Mouse (Mus musculus) limb, embryonic 14.5 days (tissue): ENCODE data around the gene Trabd. TPM values are rescaled to one million over a fixed set of nuclear protein-coding genes. Genes with fewer than 3 reads are reported as not detected.

Experiments
- ATAC-seq: fragments of 200-750 bp; cut with Nextera tagmentation; 2 replicates; pipeline ENCODE4 v1.8.0; 2017; ENCODE audit warnings: low read depth, moderate number of reproducible peaks, moderate TSS enrichment; ENCODE audit not compliant: low FRiP score
- DNase-seq: peaks from one replicate; pipeline ENCODE4 v3.0.0-alpha.2; 2015; ENCODE audit warnings: low spot score
- H3K27ac ChIP-seq: fragments of 300-500 bp; sonication (generic); replicated peaks from 2 replicates; pipeline ENCODE4 v1.5.1; 2014; ENCODE audit warnings: low read depth, mild to moderate bottlenecking, low read length, moderate library complexity, mixed read lengths
- H3K27me3 ChIP-seq: fragments of 300-500 bp; sonication (generic); 2 replicates; pipeline ENCODE4 v1.6.1; 2014; ENCODE audit warnings: low read length, mixed read lengths; ENCODE audit not compliant: control insufficient read depth, insufficient read depth
- H3K36me3 ChIP-seq: fragments of 300-500 bp; sonication (generic); 2 replicates; pipeline ENCODE4 v1.6.1; 2014; ENCODE audit warnings: mild to moderate bottlenecking, low read length, moderate library complexity, mixed read lengths; ENCODE audit not compliant: control insufficient read depth, insufficient read depth
- H3K4me1 ChIP-seq: fragments of 300-500 bp; sonication (generic); 2 replicates; pipeline ENCODE4 v1.6.1; 2014; ENCODE audit warnings: antibody characterized with exemption, low read length, mixed read lengths; ENCODE audit not compliant: control insufficient read depth, insufficient read depth
- H3K4me2 ChIP-seq: fragments of 300-500 bp; sonication (generic); replicated peaks from 2 replicates; pipeline ENCODE4 v1.6.1; 2014; ENCODE audit warnings: low read depth, mild to moderate bottlenecking, low read length, moderate library complexity; ENCODE audit not compliant: severe bottlenecking
- H3K4me3 ChIP-seq: fragments of 300-500 bp; sonication (generic); replicated peaks from 2 replicates; pipeline ENCODE4 v1.5.1; 2014; ENCODE audit warnings: low read length
- H3K9ac ChIP-seq: fragments of 300-500 bp; sonication (generic); 2 replicates; pipeline ENCODE4 v1.6.1; 2014; ENCODE audit warnings: mild to moderate bottlenecking, low read depth, low read length, moderate library complexity; ENCODE audit not compliant: severe bottlenecking
- H3K9me3 ChIP-seq: fragments of 300-500 bp; sonication (generic); 2 replicates; pipeline ENCODE4 v1.6.1; 2016; ENCODE audit warnings: low read length; ENCODE audit not compliant: control insufficient read depth
- POLR2A ChIP-seq: fragments of 200-500 bp; IDR thresholded peaks from 2 replicates; pipeline ENCODE4 v1.8.0; 2012; ENCODE audit warnings: inconsistent platforms, mild to moderate bottlenecking, moderate library complexity, borderline replicate concordance; ENCODE audit not compliant: insufficient read depth, insufficient read length; ENCODE audit errors: extremely low read depth
- WGBS: fragments of 180-500 bp; shearing (Covaris S2); extraction: QIAGEN DNeasy Blood & Tissue Kit; methylation state at CpG from one replicate; pipeline ENCODE4 v1.1.7; 2014; 5-methylcytosine and 5-hydroxymethylcytosine counted together
- polyA plus RNA-seq, 2 experiments: library from polyadenylated mRNA; depleted of rRNA in 1 of 2; stranded (reverse) in 1 of 2; unstranded in 1 of 2; fragments of >200 nt; fragmentation: Nextera tagmentation in 1 of 2; extraction: Ambion mirVana in 1 of 2; gene quantifications; 2 replicates each; pipeline versions ENCODE4 v1.2.1 to v1.2.3; 2012 to 2014

Gene Trabd
- polyA plus RNA-seq, 2 experiments = 43.5 to 47.8 TPM

DNA sequence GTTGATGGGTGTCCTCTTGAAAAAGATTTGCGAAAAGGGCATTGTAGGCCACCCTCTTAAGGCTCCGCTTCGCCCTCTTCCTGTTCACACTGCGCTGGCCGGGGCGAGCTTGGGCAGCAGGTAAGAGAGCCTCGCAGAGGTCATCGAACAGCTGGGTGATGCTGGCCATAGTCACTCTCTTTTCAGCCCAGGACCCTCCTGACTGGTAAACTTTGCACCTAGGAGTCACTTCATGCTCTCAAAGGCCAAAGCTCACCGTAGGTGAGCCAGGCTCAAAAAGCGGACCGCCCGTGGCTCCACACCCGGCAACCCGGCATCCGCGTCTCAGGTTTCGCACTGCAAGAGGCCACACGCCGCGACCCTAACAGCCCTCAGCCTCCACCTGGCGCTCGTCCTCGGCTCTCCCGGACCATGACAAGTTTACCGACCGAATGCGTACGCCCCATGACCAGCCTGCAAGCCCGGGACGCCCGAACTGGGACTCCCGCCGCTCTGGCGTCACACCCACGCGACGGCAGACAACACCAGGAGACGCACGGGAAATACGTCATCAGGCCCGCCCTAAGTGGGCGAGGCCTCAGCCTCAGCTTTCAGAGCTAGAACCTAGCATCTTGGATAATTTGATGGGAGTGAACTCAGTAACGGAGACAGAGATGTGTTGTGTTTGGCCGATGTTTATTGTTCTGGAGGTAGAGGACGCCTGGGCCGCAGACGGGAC lies 47.9 kb downstream of the Trabd start, which contains the start of gene Tubgcp6:
Tubgcp6 (minus strand) TSS at position 464 of the 718 bp plus-strand sequence.
- DNase-seq = peak; percentile 94
- H3K27ac ChIP-seq = peak within 1 kb of the TSS; percentile 56
- peak; percentile 93 for ATAC-seq
- peak within 1 kb of the TSS; percentile 85 for H3K9ac ChIP-seq
- under 1% methylated on average over 47 of the region's 47 CpGs for WGBS
- no peaks in the 10 kb centered on the region for H3K9me3 ChIP-seq
- H3K4me2 ChIP-seq = peak within 1 kb of the TSS; percentile 81
- peaks cover 20% of the 10 kb centered on the region for H3K36me3 ChIP-seq
- peaks cover 28% of the 10 kb centered on the region for H3K4me1 ChIP-seq
- H3K27me3 ChIP-seq = no peaks in the 10 kb centered on the region
- H3K4me3 ChIP-seq = peak within 1 kb of the TSS; percentile 83
- TF ChIP-seq POLR2A = peak; percentile 74; the same call in 1 of the 2 replicates

DNA sequence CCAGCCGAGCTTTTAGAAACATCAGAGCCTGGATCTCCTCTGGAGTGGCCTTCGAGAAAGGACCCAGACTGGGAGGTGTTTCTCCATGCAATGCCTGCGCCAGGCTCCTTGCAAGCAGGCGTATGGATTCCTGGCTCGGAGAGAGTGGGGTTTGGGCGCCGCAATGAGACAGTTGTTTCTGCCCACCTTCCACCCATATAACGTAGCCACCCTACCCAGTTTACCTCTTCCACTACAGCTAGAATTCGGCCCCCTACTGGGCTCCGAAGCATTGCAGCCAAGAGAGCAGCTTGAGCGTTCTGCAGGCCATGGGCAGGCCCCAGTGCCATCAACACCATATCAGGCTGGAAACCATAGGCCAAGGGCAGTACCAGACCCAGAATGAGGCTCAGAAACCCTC lies 48.7 kb downstream of the Trabd start:
- Histone ChIP-seq H3K9me3 (no peaks in the 10 kb centered on the region), H3K4me1 (peaks cover 31% of the 10 kb centered on the region), H3K27me3 (no peaks in the 10 kb centered on the region), H3K27ac (peak overlapping the region; percentile 56), H3K4me2 (peak overlapping the region; percentile 81), H3K9ac (peak overlapping the region; percentile 85), H3K4me3 (peak overlapping the region; percentile 83), H3K36me3 (peaks cover 12% of the 10 kb centered on the region; the same call in 1 of the 2 replicates)
- ATAC-seq (no peak), DNase-seq (no peak)
- WGBS = 31% methylated on average over 11 of the region's 11 CpGs
- TF ChIP-seq POLR2A = no peak

DNA sequence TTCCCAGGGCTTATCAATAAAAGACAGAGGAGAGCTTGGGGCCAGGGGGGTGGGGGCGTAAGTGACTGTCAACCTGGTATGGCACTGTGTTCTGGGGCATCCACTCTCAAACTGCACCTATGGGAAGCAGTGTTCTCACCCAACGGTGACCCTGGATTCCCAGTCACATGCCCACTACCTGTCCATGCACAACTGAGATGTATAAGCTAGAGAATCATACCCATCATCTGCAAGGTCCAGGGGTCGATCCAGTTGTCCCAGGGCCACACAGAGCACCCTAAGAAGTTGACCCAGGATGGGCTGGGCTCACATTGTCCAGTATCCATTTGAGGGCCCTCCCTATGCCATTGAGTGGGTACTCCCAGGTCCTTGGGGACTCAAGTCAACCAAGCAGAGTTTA lies 49.4 kb downstream of the Trabd start:
- peaks cover 12% of the 10 kb centered on the region; the same call in 1 of the 2 replicates for H3K36me3 ChIP-seq
- WGBS = 86% methylated on average over 3 of the region's 3 CpGs
- H3K9ac ChIP-seq = no peak overlapping the region

DNA sequence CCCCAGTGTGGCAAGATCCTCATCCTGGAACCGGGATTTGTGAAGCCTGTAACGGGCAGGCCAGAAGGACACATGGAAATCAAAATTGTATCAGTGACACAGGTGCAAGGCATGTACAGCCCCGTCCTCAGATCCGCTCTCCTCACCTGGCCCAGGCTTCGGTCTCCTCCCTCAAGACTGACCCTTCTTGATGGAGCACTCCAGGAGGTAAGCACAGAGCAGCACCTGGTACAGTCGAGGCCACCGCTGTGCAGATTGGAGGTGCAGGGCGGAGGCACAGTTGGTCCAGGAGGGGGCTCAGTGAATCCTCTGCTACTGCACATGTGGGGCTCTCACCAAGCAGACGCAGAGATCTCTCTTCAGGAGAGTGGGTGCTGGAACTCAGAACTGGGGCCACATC lies 50.4 kb downstream of the Trabd start:
- peaks cover 32% of the 10 kb centered on the region for H3K4me1 ChIP-seq
- H3K4me3 ChIP-seq = no peak overlapping the region
- H3K4me2 ChIP-seq = no peak overlapping the region
- no peak overlapping the region for H3K27ac ChIP-seq
- ATAC-seq (no peak), DNase-seq (no peak)
- H3K9me3 ChIP-seq = no peaks in the 10 kb centered on the region
- WGBS = 90% methylated on average over 9 of the region's 9 CpGs
- no peak overlapping the region for H3K9ac ChIP-seq
- no peaks in the 10 kb centered on the region for H3K27me3 ChIP-seq
- no peak for TF ChIP-seq POLR2A
- H3K36me3 ChIP-seq = peaks cover 4% of the 10 kb centered on the region; the same call in 1 of the 2 replicates

More for the DNA sequence above, 49.4 kb downstream of the Trabd start:
- Histone ChIP-seq H3K4me3 (0 out of 2 replicates have a peak overlapping the region, but pooled peaks have one; percentile 83), H3K27me3 (no peaks in the 10 kb centered on the region), H3K4me2 (no peak overlapping the region), H3K9me3 (no peaks in the 10 kb centered on the region), H3K27ac (no peak overlapping the region), H3K4me1 (peaks cover 34% of the 10 kb centered on the region)
- no peak for TF ChIP-seq POLR2A
- no peak for DNase-seq
- no peak for ATAC-seq

DNA sequence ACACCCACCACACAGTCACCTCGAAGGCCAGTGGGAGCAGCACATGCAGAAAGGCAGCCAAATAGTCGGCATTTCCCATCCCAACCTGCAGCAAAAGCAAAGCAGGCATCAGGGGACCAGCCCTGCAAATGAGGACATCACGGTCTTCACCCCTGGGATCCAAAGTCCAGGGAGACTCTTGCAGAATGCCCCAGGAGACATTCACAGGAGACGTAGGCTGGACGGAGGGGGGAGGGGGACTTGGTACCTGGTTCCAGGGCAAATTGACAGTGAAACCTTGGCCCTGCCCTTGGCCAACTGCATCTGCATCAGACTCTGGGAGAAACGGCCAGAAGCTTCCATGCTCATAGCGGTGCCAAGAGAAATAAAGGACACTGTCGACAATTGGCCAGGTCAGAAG lies 51.7 kb downstream of the Trabd start:
- no peaks in the 10 kb centered on the region for H3K9me3 ChIP-seq
- ATAC-seq (no peak), DNase-seq (no peak)
- no peaks in the 10 kb centered on the region; the same call in 1 of the 2 replicates for H3K36me3 ChIP-seq
- no peaks in the 10 kb centered on the region for H3K27me3 ChIP-seq
- TF ChIP-seq POLR2A = no peak
- H3K4me2 ChIP-seq = no peak overlapping the region
- no peak overlapping the region for H3K9ac ChIP-seq
- peaks cover 24% of the 10 kb centered on the region for H3K4me1 ChIP-seq
- H3K4me3 ChIP-seq = no peak overlapping the region
- WGBS = 92% methylated on average over 8 of the region's 8 CpGs
- H3K27ac ChIP-seq = no peak overlapping the region
